Mouse (Mus musculus) heart, embryonic 14.5 days (tissue): Measurements from ENCODE around the gene Mettl15. TPM values are rescaled to one million over a fixed set of nuclear protein-coding genes. Genes with fewer than 3 reads are reported as not detected.

ENCODE experiments used
- ATAC-seq: fragments of 200-750 bp; cut with Nextera tagmentation; 2 replicates; pipeline ENCODE4 v1.8.0; 2017; ENCODE audit warnings: low read depth, moderate TSS enrichment; ENCODE audit not compliant: insufficient number of reproducible peaks, insufficient read depth, low FRiP score
- H3K27ac ChIP-seq, 2 experiments: fragments of 200-500 bp in 1 of 2; fragments of 300-500 bp in 1 of 2; sonication (generic) in 1 of 2; replicated peaks in 1 of 2; 2 replicates each; pipeline ENCODE4 v1.5.1; 2012 to 2014; ENCODE audit warnings: low read depth in 2 of 2, low read length in 2 of 2, control low read depth in 1 of 2, mild to moderate bottlenecking in 1 of 2, mixed read lengths in 1 of 2; ENCODE audit not compliant: control insufficient read depth in 1 of 2, insufficient read depth in 1 of 2
- H3K27me3 ChIP-seq: fragments of 300-500 bp; sonication (generic); 2 replicates; pipeline ENCODE4 v1.6.1; 2014; ENCODE audit warnings: mild to moderate bottlenecking, low read length, control low read depth; ENCODE audit not compliant: control insufficient read depth, insufficient read depth
- H3K36me3 ChIP-seq: fragments of 300-500 bp; sonication (generic); 2 replicates; pipeline ENCODE4 v1.6.1; 2014; ENCODE audit warnings: mild to moderate bottlenecking, control low read depth, low read length, mixed read lengths; ENCODE audit not compliant: control insufficient read depth, insufficient read depth
- H3K4me1 ChIP-seq, 2 experiments: fragments of 200-500 bp in 1 of 2; fragments of 300-500 bp in 1 of 2; sonication (generic) in 1 of 2; 2 replicates each; pipeline ENCODE4 v1.6.1; 2012 to 2014; ENCODE audit warnings: low read length in 2 of 2, control low read depth in 1 of 2, mixed read lengths in 1 of 2; ENCODE audit not compliant: control insufficient read depth in 2 of 2, insufficient read depth in 2 of 2
- H3K4me2 ChIP-seq: fragments of 300-500 bp; sonication (generic); 2 replicates; pipeline ENCODE4 v1.6.1; 2014; ENCODE audit warnings: mild to moderate bottlenecking, low read length
- H3K4me3 ChIP-seq, 2 experiments: fragments of 200-500 bp in 1 of 2; fragments of 300-500 bp in 1 of 2; sonication (generic) in 1 of 2; 2 replicates each; pipeline ENCODE4 v1.5.1; 2012 to 2014; ENCODE audit warnings: low read length in 2 of 2, mild to moderate bottlenecking in 2 of 2, control low read depth in 1 of 2, low read depth in 1 of 2, moderate library complexity in 1 of 2; ENCODE audit not compliant: control insufficient read depth in 1 of 2, insufficient read depth in 1 of 2
- H3K9ac ChIP-seq: fragments of 300-500 bp; sonication (generic); 2 replicates; pipeline ENCODE4 v1.6.1; 2014; ENCODE audit warnings: mild to moderate bottlenecking, low read length
- H3K9me3 ChIP-seq: fragments of 300-500 bp; sonication (generic); 2 replicates; pipeline ENCODE4 v1.6.1; 2016; ENCODE audit warnings: low read length, control low read depth; ENCODE audit not compliant: control insufficient read depth
- WGBS: fragments of 180-500 bp; shearing (Covaris S2); extraction: QIAGEN DNeasy Blood & Tissue Kit; methylation state at CpG from one replicate; pipeline ENCODE4 v1.1.7; 2014; 5-methylcytosine and 5-hydroxymethylcytosine counted together
- microRNA-seq: library from miRNA; unstranded; fragments of <30 nt; microRNA quantifications from one replicate; pipeline ENCODE4, GENCODE M21; 2016
- polyA plus RNA-seq: library from polyadenylated mRNA; unstranded; fragments of >200 nt; fragmentation: Nextera tagmentation; extraction: Ambion mirVana; gene quantifications from 2 replicates; pipeline ENCODE4 v1.2.1, GENCODE M21; 2014

Mettl15 gene
- polyA plus RNA-seq, 1 experiment from 2014 or later: 19.3 TPM

DNA sequence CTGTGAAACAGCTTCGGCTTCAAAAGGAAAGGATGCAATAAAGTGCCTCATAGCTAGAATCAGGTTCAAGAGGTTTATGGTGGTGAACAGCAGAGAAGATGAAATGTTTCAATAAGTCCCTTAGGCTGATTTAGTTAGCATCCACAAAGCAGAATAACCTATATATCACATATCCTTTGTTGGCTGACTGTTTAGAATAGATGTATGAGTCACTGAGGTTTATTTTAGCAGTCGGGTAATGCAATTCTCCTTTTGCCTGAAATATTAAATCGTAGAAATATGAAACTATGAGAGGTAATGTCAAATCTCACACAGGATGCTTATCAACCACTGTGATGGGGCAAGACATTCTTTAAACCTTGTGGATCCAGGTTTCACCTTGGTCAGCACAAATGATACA, 149.8 kb downstream of the Mettl15 start:
- Histone ChIP-seq H3K4me2 (no peak overlapping the region), H3K9ac (no peak overlapping the region), H3K4me3 (no peak overlapping the region), H3K4me1 (no peaks in the 10 kb centered on the region), H3K9me3 (no peaks in the 10 kb centered on the region), H3K27ac (no peak overlapping the region), H3K27me3 (no peaks in the 10 kb centered on the region), H3K36me3 (no peaks in the 10 kb centered on the region)
- WGBS: 84% methylated on average over 3 of the region's 3 CpGs
- no peak for ATAC-seq

DNA sequence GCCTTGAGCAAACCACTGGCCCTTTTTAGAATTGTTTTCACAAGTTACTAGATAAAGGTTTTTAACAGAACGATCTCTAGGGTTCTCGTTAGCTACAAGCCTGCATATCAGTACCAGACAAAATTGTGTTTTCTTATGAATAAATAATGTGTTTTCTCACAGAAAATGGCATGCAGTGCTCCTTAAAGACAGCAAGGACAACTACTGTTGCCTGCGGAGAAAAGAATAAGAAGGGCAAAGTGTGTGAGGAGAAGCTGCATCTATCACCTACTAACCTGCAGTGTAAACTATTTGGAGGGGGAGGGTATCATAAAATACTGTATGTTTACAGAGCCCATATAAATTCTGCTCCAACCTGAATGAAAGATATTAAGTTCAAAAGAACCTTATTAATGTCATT, 150.6 kb downstream of the Mettl15 start:
- Histone ChIP-seq H3K9me3 (no peaks in the 10 kb centered on the region), H3K27ac (no peak overlapping the region), H3K4me3 (no peak overlapping the region), H3K4me2 (no peak overlapping the region), H3K4me1 (no peaks in the 10 kb centered on the region), H3K36me3 (no peaks in the 10 kb centered on the region), H3K27me3 (no peaks in the 10 kb centered on the region), H3K9ac (no peak overlapping the region)
- 83% methylated on average over 3 of the region's 3 CpGs for WGBS
- no peak for ATAC-seq

DNA sequence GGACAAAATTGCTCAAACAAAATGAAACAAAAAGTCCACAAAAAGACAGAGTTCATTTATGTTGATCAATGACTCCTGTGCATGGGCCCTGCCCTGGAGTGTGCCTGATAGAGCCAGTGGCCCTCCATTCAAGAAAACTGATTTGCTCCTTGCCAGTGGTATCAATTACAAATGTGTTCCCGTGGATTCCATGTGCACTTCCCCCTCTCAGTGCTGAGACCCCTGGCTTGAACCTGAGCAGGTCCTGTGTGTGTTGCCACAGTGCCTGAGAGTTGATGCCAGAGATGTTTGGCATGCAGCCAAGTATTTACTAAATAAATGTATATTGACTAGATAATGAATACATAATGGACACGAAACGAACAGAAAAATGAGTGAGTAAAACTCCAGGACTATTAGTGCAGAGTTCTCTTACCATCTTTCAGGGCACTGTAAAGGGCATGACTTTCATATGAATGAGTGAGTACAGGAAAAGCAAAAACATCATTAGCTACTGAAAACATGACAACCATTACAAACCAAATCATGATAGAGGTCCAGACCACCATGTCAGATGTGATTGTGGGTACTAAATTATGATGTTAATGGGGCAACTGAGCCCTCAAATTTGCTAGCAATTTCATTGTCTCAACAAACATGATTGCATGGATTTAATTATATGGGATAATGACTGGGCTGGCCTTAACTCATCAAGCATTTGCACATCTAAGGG, 174.6 kb downstream of the Mettl15 start:
- Histone ChIP-seq H3K4me2 (no peak overlapping the region), H3K36me3 (no peaks in the 10 kb centered on the region), H3K9me3 (no peaks in the 10 kb centered on the region), H3K4me3 (no peak overlapping the region), H3K9ac (no peak overlapping the region), H3K4me1 (no peaks in the 10 kb centered on the region), H3K27me3 (no peaks in the 10 kb centered on the region), H3K27ac (no peak overlapping the region)
- ATAC-seq: no peak
- WGBS: 74% methylated on average over 3 of the region's 3 CpGs

DNA sequence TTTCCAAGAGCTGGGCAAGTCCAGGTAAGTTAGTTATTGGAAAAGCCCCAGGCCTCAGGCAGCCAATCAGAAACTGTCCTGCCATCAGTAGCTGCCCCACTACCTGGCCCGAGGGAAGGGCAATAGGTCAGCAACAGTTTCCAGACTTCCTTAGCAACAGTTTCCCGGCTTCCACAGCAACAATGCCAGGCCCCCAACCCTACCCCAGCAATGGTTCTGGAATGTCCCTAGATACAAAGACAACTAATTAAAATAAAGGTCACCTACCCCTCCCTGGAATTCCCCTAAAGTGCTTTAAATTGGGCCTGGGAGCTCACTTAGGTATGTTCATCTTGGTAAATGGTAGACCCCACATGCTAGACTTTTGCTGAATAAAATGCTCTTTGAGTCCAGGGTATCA, 230.9 kb downstream of the Mettl15 start:
- WGBS: 67% methylated on average over 2 of the region's 2 CpGs
- Histone ChIP-seq H3K27ac (no peak overlapping the region), H3K9ac (no peak overlapping the region), H3K4me3 (no peak overlapping the region), H3K4me2 (no peak overlapping the region), H3K36me3 (no peaks in the 10 kb centered on the region), H3K4me1 (no peaks in the 10 kb centered on the region), H3K9me3 (no peaks in the 10 kb centered on the region), H3K27me3 (no peaks in the 10 kb centered on the region)
- no peak for ATAC-seq

Small RNA genes lying within 50 kb of the gene (microRNA-seq; reads per million reads assigned to microRNA genes)
- gene Gm24115: not detected

Other genes with a start within 250 kb of the Mettl15 start
- 12.4 and 12.6 TPM in 2 replicates for gene Kif18a, start within 50 bp of the Mettl15 start, polyA plus RNA-seq